Mouse (Mus musculus) activated CD4-positive, CD25-positive, alpha-beta regulatory T cell, adult 4 months (primary cell): Measurements from ENCODE around the gene Polr3h. TPM values are rescaled to one million over a fixed set of nuclear protein-coding genes. Genes with fewer than 3 reads are reported as not detected.
"Not testable (repeated sequence)": the region's sequence is repeated elsewhere in the genome, so short reads cannot be mapped to it uniquely, and the experiment has no call there.

Experiments
- ATAC-seq: one replicate; pipeline ENCODE4 v1.8.0; 2017
- polyA plus RNA-seq, 2 experiments: library from polyadenylated mRNA; unstranded; fragments of 100-300 nt; shearing (Covaris generic); gene quantifications; one replicate each; pipeline ENCODE4 v1.2.1; 2017

Gene Polr3h
- polyA plus RNA-seq, 2 experiments from 2014 or later, result 21.1 to 31.2 TPM

DNA sequence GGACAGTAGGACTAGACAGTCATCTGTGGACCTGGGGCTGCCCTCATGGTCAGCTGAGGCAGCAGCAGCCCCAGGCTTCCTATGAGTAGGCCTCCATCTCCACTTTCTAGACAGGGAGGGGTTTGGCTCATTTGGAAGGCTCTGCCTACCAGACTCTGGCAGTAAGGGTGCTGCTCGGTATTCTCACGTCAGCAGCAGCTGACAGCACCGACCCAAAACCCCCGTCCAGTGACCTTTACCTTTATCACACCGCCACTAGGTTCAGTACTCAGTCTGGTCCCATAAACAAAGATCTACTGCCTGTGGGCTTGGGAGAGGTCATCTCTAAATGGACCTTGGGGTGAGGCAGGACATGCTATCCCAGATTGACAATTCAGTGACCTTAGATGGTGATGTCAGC lies 10.4 kb downstream of the Polr3h start:
- ATAC-seq, result no peak

DNA sequence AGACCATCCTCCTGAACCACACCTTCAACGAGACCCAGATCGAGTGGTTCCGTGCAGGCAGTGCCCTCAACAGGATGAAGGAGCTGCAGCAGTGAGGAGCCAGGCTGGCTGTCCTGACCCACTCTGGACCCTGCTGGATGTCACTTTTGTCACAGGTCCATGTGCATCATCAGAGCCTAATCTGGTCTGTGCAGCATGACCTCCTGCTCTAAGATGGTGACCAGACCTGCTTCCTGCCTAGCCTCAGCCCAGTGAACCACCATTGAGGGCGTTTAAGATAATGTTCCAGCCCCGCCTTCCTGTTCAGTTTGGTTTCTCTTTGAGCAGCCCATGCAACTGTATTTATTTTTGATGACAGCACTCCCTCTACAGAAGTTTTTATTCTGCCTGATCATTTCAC lies 11.4 kb downstream of the Polr3h start:
- ATAC-seq, result no peak

DNA sequence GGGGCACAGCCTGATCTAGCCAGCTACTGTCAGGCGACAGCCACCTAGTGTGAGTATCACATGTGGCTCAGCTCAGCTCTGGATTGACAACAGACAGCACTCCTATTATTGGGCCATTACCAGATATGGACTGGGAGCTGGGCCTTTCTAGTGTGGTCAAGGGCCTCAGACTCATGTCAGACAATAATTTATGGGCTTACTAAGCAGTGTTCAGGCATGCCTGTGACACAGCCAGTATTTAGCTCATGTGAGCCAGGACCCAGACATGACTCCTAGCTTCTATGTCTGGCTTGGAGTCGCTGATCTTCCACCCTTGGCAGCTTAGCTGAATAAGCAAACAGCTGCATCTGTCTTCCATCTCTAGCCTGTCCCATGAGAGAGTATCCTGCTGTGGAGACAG lies 13.5 kb downstream of the Polr3h start:
- no peak for ATAC-seq

DNA sequence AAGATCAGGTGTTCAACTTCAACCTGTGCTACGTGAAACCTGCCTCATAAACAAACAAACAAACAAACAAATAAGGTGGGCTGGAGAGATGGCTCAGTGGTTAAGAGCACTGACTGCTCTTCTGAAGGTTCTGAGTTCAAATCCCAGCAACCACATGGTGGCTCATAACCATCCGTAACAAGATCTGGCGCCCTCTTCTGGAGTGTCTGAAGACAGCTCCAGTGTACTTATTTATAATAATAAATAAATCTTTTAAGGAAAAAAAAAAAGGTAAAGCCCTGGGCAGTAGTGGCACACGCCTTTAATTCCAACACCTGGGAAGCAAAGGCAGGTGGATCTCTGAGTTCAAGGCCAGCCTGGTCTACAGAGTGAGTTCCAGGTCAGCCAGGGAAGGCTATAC lies 17.3 kb downstream of the Polr3h start:
- not testable (repeated sequence) for ATAC-seq

DNA sequence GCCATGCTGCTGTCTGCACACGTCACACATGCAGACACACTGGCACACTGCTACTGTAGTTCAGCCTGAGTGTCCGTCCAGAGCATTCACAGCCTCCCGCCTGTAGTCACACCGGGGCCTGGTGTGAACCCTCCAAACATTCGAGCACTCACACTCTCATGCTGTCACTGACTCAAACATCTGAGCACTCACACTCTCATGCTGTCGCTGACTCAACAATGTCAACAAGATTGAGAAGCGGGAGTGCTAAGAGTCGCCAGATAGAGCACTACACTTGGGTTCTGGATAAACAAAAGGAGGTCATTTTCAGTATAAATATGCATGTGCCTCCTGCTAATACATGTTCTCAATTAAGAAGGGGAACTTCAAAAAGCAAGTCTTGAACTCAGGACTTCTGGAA lies 18.1 kb downstream of the Polr3h start:
- no peak for ATAC-seq

DNA sequence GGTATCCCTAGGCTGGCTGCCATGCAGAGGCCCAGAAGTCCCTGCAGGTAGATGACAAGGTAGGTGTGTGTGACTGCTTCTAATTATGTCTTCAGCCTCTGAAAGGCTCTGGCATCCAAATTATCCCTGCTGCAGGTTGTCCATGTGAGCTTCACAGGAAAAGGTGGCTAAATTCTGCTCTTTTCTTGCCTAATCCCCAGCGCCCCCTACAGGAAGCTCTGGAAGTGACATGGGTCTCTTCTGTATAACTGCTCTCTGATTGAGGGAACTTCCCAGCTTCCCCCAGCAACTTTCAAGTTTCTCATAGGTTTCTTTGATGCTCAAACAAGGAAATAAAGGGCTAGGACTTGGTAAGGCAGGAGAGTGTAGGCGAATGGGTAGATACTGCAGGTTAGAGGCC lies 21.1 kb downstream of the Polr3h start:
- peak; percentile 81 for ATAC-seq

DNA sequence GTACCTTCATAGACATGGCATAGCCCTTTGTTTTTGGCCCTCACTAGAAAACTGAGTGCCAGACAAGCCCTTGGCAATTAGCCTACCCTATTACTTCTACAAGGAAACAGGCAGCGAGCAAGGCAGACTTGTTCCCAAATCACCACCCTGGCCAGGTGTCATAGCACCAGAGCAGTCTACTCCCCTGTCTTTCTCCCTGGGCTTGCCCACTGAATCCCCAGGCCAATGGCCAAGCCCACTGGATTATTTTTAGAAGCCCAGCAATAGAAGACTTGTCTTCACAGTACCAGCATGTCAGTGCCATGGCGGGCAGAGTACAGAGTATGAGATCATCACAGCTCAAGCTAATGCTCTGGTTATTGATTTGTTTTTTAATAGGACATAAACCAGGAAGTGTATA lies 27.3 kb downstream of the Polr3h start:
- ATAC-seq, result no peak

DNA sequence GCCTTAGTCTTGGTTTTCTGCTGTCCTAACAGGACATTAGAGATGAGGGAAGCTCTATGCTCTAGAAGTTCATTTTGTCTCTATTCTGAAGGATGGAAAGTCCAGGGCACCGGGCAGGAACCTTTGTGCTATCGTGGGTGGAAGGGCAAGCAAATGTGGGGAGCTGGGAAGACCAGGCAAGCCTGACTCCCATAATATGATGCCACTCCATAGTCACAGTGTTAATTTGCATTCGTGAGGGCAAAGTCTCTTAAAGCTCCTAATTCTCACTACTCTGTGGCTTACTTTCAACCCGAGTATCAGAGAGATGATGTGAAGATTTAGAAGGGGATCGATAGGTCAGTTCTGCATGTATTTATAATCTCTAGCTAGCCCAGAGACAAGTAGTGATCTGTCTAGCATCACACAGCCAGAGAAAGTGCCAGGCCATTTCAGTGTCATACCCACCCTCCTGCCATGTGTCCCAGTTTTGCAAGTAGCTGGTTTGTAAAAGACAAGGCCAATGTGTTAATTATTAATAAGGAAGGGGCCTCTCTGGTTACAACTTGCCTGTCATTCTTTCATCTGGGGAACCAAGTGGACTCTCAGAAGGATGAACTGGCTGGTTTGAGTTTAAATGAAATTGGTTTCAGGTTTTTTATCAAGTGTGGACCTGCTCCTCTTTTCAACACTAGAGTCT lies 28.3 kb downstream of the Polr3h start:
- ATAC-seq, result no peak

DNA sequence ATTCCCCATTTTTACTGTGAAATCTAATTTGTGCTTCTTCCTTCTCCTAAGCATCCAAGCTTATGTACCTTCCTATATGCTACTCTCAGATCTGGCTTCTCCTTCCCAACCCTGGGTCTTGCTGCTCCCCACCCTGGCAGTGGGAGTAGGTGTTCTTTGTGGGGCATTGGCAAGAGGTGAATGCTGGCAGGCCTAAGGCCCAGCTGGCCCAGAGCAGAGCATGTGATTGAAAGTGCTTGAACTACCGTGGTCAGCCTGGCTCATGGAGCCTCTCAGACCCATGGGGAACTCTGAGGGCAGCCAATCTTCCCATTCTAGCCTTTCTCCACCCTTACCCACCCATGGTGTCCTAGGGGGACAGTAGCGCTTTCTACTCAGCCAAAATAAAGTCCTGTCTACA lies 29.6 kb downstream of the Polr3h start:
- ATAC-seq, result no peak

DNA sequence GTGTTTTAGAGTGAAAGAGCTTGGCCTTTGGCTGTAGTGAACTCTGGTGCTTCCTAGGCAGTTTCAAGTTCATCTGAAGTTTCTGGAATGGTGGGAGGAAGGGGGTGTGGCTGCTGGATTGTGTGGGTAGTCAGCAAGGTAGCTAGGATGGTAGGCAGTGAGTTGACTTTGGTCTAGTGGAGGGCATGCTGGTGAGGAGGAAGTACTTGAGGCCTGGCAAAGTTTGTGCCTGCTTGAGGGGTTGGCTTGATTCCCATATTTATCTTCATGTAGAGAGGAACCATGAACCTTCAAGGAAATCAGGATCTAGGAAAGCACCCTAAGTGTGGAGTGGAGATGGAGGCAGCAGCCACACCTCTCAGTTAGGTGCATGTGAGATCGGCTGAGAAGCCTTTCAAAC lies 32.0 kb downstream of the Polr3h start:
- ATAC-seq, result no peak

DNA sequence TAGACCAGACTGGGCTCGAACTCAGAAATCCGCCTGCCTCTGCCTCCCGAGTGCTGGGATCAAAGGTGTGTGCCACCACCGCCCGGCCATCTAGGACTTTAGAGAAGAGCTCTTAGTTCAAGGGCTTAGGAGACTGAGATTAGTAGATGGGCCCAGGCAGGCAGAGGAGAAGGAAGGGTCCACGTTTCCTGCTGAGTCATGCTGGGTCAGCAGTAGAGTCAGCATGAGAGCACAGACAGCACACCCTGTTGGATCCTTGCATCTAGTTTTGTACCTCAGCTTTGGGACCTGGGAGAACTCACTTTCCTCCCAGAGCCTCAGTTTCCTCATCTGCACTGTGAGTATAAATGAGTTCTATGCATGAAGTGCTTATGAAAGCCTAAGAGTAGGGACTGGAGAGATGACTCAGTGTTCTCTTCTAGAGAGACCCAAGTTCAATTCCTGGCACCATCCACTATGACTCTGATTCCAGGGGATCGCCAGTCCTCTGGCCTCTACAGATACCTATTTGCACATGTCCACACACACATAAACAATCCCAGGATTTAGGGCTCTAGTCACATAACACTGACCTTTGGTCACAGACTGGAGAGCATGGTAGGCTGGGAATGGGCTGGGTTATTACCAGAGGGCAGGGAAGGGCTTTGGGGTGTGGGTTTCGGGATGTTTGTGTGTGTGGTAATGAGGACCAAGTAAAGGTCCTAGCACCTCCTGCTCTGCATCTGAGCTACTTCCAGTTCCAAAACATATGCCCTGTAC lies 34.0 kb downstream of the Polr3h start:
- no peak for ATAC-seq

DNA sequence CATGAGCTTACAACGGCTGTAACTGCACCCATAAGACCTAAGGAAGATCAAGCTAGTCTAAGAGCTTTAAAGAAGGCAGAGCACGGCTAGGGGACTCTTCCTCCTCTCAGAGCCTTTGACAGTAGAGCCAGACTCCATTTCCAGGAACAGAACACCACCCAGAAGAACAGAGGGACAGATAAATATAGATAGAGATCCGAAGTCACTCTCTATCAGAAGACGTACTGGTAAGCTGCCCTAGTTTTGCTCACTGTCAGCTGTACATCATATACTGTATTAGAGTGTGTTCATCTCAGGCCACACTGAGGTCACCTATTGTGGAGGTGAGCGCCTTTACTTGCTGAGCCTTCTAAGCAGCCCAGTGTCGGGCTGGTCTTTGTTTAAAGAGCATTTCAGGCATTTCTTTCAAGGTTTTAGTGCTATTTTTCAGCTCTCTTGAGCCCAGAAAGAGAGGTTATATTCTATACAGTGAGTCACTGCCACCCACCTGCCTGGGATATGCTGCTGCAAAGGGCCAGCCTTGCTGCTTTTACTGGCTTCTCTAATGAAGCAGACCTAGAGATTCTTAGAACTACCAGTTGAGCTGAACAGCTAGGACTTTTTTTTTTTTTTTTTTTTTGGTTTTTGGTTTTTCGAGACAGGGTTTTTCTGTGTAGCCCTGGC lies 34.8 kb downstream of the Polr3h start:
- no peak for ATAC-seq

DNA sequence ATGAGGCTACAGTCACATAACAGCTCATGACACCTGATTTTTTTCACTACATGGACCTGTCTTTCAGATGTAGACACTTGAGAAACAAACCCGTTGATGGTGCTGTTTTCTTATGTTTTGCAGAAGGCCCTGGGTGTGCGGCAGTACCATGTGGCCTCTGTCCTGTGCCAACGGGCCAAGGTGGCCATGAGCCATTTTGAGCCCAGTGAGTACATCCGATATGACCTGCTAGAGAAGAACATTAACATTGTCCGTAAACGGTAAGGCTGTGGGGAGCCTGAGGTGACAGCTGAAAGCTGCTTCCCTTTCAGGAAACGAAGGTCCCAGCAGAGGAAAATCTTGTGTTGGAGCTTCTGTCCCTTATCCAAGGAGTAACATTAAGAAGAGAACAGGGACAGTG lies 36.9 kb downstream of the Polr3h start:
- ATAC-seq, result no peak

DNA sequence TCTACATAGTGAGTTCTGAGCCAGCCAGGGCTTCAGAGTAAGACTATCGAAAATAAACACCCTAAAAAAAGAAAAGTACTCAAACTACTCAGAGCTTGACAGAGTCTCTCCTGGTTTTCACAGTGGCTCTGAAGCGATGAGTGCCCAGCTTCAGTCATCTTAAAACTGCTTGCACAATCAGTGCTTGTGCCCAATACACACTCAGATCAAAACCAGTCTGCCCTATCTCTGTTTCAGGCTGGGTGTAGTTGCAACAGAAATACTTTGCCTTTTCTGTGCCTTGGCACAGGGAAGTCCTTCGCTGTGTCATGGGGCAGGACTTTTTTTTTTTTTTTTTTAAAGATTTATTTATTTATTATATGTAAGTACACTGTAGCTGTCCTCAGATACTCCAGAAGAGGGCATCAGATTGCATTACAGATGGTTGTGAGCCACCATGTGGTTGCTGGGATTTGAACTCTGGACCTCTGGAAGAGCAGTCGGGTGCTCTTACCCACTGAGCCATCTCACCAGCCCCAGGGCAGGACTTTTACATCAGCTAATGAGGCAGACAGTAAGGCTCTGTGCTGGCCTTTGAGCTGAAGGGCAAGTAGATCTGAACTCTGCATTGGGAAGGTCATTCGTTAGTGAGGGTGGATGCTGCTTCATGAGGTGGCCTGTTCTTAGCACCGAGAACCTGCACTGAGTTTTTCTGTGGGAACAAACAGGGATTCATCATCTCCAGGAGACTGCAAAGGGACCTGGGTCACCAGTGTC lies 39.1 kb downstream of the Polr3h start:
- ATAC-seq, result no peak

DNA sequence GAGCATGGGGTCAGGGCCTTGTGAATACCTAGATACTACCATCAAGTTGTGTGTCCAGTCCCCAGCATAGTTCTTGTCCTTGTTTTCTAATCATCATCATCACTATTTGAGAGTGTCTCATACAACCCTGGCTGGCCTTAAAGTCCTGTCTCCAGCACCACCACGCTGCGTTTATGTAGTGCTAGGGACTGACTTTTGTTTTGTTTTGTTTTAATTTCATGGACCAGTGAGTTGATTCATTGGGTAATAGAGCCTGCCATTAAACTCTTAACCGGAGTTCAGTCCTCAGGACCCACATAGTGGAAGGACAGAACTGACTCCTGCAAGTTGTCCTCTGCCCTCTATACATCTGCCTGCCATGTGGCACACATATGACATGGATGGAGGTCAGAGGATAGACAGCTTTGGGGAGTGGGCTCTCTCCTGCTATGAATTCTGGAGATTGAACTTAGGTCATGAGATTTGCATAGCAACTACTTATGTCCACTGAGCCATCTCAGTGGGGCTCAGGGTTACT lies 40.6 kb downstream of the Polr3h start:
- ATAC-seq, result no peak

DNA sequence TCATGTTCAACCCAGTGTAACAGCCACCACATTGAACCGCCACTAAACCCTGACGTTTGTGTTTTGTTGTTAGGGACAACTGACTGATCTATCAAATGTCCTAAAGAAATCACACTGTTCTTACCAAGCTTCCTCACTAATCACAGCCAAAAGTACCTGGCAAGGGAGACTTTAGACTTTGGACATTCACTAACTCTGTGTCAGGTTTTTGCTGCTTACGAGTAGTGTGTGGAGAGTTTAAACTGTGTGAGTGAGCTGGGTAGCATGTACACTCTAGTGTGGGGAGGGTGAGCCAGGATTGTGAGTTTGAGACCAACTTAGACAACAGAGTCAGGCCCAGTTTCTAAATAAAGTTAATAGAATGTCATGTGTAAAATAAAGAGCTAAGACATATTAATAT lies 43.7 kb downstream of the Polr3h start:
- no peak for ATAC-seq

DNA sequence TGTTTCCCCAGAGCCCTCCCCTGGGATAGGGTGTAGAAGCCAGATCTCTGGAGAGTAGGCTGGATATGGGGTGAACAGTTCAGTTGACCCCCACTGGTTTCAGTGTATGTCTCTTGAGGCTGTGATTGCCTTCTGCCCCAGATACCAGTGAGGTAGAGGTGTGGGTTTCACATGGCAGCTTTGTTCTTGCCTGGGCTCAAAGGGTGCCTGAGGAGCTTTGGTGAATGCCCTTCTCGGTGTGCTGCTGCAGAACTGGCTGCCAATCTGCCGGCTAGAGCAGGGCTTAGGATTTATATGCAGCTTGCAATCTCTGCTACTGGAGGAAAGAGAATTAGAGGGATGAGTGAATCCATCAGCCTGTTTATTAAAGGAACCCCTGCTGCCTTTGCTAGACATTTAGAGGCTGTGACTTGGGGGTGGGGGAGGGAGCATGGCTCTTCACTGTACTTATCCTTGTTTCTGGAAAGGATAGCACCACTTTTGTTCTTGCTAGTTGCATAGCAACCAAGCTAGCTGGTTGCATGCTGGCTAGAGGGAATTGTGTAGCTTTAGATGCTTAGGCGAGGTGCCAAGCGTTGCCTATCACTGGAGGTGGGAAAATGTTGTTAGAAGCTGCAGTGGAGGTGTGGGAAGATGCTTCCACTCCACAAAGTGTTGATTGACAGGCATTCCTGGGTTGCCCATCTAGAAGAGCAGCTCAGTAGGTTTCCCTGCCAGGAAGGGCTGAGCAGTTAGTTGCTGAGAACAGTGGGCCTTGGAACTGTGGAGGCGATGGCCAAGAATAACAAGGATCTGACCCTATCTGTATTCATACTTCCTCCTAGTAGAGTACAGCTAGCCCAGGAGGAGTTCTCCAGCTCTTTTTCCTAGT lies 46.3 kb downstream of the Polr3h start:
- no peak for ATAC-seq

DNA sequence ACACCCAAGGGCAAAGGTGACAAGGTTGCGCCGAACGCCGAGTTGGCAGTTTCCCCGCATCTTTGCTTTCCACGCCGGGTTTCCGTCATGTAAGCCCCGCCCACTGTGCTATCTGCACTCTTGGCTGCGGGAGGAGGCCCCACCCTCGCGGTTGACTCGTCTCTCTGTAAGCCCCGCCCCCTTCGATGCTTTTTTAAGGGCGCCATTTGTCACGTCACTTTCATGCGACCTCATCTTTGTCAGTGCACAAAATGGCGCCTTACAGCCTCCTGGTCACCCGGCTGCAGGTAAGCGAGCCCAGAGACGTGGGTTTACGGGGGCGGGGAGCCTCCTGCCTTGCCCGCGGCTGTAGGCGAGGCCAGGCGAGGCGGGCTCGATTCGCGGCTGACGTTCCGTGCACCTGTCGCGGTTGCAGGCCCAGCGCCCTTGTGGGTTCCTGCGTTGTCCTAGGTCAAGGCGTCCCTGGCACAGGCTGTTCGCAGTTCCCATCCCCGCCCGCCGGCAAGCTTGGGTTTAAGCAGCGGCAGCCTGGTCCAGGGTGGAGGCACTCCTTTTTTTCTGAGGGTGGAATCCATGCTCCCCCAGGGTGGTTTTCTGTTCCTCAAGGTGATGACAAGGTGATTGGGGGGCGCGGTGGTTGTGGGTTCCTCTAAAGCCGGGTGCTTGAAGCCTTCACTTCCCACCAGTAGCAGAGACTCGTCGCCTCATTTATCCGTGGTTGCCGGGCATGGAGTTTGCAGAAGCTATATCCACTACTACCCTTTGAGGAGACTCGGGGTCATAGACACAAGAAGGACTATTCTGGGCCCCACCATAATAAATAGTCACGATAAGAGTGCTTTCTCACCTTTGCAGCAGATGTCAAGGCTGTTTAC lies 53.5 kb downstream of the Polr3h start, which contains the start of gene Aco2:
Gene Aco2 (plus strand): TSS at position 48 of the 875 bp plus-strand sequence.
- ATAC-seq, result peak; percentile 82

DNA sequence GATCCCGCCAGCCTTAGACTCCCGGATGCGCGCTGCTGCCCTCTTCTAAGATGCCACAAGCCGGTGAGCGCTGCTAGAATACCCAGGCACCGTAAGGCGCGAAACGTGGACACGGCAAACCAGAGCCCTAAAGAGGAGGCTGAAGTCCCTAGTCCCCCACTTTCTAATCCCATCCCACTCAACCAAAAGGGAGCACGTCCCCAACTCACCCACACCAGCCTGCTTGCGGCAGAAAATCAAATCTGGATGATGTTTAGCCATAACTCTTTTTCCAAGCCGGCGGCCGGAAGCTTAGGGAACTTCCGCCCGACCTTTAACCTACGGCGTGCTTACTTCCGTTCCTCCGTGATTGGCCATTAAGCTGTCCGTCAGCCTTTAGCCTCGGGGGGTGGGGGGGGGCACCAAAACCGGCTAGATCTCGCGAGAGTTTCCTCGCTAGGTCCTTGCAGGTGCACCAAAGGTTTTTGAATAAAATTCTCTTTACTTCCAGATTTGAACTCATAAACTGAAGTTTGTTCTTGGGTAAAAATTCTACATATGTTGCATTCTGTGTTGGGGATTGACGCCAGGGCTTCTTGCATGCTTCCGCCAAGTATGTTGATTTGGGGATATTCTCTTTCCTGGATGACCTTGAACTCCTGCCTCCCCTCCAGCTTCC lies 54.3 kb downstream of the Polr3h start, which contains the start of gene Phf5a:
Gene Phf5a (minus strand): TSS at position 308 of the 658 bp plus-strand sequence.
- peak; percentile 84 for ATAC-seq

DNA sequence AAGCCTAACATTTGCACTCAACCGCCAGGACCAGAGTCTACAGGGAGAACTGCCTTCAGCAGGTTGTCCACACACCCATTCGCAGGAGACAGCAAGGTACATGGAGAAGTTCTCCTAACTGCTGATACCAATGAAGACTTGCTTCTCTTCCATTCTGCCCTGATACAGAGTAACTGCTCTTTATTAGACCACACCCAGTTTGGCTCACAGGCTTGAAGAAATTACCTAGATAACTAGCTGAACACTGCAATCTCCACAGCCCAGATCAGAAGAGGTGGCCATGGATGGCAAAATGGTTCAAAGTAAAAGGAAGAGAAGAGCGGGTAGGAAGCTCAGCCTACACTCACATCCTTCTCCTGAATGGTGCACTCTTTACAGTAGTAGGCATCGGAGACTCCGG lies 56.1 kb downstream of the Polr3h start:
- no peak for ATAC-seq
